Mouse (Mus musculus) liver, adult 2 months (tissue): ENCODE measurements at regions not wholly inside any gene's neighbourhood (a gene's known extent, or its start where the extent isn't known, plus 50 kb on each side); places are given as distances from the start of the nearest gene placed in this dataset.

ENCODE experiments used
- DNase-seq: peaks from one replicate; pipeline ENCODE4 v3.0.0-alpha.2; 2011; ENCODE audit warnings: low read depth, low spot score; ENCODE audit errors: extremely low read depth
- H3K27ac ChIP-seq: fragments of 200-500 bp; replicated peaks from 2 replicates; pipeline ENCODE4 v1.5.1; 2012; ENCODE audit warnings: low read depth, mild to moderate bottlenecking, control low read depth, inconsistent platforms, low read length; ENCODE audit not compliant: insufficient read depth
- H3K27me3 ChIP-seq: fragments of 200-500 bp; 2 replicates; pipeline ENCODE4 v1.6.1; 2012; ENCODE audit warnings: mild to moderate bottlenecking, moderate library complexity, low read length, inconsistent platforms; ENCODE audit not compliant: control insufficient read depth, insufficient read depth
- H3K36me3 ChIP-seq: fragments of 200-500 bp; 2 replicates; pipeline ENCODE4 v1.6.1; 2012; ENCODE audit warnings: low read length, inconsistent platforms; ENCODE audit not compliant: control insufficient read depth, insufficient read depth
- H3K4me1 ChIP-seq: fragments of 200-500 bp; 2 replicates; pipeline ENCODE4 v1.6.1; 2011; ENCODE audit warnings: low read length; ENCODE audit not compliant: control insufficient read depth, insufficient read depth
- H3K4me3 ChIP-seq: fragments of 200-500 bp; 2 replicates; pipeline ENCODE4 v1.5.1; 2011; ENCODE audit warnings: low read depth, mild to moderate bottlenecking, control low read depth, low read length, moderate library complexity; ENCODE audit not compliant: insufficient read depth
- H3K79me2 ChIP-seq: fragments of 200-500 bp; 2 replicates; pipeline ENCODE4 v1.6.1; 2012; ENCODE audit warnings: inconsistent platforms, mild to moderate bottlenecking, low read length, moderate library complexity; ENCODE audit not compliant: control insufficient read depth, insufficient read depth
- H3K9ac ChIP-seq: fragments of 200-500 bp; 2 replicates; pipeline ENCODE4 v1.6.1; 2012; ENCODE audit warnings: low read depth, mild to moderate bottlenecking, control low read depth, inconsistent platforms, low read length
- CTCF ChIP-seq: fragments of 200-500 bp; IDR thresholded peaks from 2 replicates; pipeline ENCODE4 v1.5.1; 2011; ENCODE audit warnings: low read depth, low read length, control low read depth
- POLR2A ChIP-seq: fragments of 200-500 bp; IDR thresholded peaks from 2 replicates; pipeline ENCODE4 v1.6.1; 2011; ENCODE audit warnings: low read length, control low read depth; ENCODE audit not compliant: insufficient read depth; ENCODE audit errors: extremely low read depth
- WGBS: fragments of 180-500 bp; shearing (Covaris S2); methylation state at CpG from one replicate; pipeline ENCODE4 v1.1.7; 2018; 5-methylcytosine and 5-hydroxymethylcytosine counted together

GRCm38 (mm10) chr11:22620912-22621705, 109.2 kb downstream of the Tmem17 start:
- no peak overlapping the region for H3K9ac ChIP-seq
- H3K27me3 ChIP-seq, result no peaks in the 10 kb centered on the region
- H3K4me1 ChIP-seq, result no peaks in the 10 kb centered on the region
- WGBS, result 92% methylated on average over 8 of the region's 8 CpGs
- no peaks in the 10 kb centered on the region for H3K36me3 ChIP-seq
- no peak overlapping the region for H3K27ac ChIP-seq
- no peak for DNase-seq
- TF ChIP-seq POLR2A, result no peak
- no peak for TF ChIP-seq CTCF
- no peak overlapping the region for H3K4me3 ChIP-seq
- H3K79me2 ChIP-seq, result no peaks in the 10 kb centered on the region

- TF ChIP-seq POLR2A (no peak), CTCF (no peak)
- no peak for DNase-seq
- Histone ChIP-seq H3K9ac (no peak overlapping the region), H3K36me3 (no peaks in the 10 kb centered on the region), H3K4me1 (no peaks in the 10 kb centered on the region), H3K79me2 (no peaks in the 10 kb centered on the region), H3K27me3 (no peaks in the 10 kb centered on the region), H3K4me3 (no peak overlapping the region), H3K27ac (no peak overlapping the region)
- 63% methylated on average over 6 of the region's 6 CpGs for WGBS
Measured at GRCm38 (mm10) chr11:22621868-22622267, 110.0 kb downstream of the Tmem17 start.

GRCm38 (mm10) chr11:22622496-22622997, 110.7 kb downstream of the Tmem17 start:
- H3K27ac ChIP-seq, result no peak overlapping the region
- H3K79me2 ChIP-seq, result no peaks in the 10 kb centered on the region
- WGBS, result 78% methylated on average over 8 of the region's 8 CpGs
- no peak overlapping the region for H3K4me3 ChIP-seq
- no peak overlapping the region for H3K9ac ChIP-seq
- DNase-seq, result no peak
- no peaks in the 10 kb centered on the region for H3K27me3 ChIP-seq
- H3K4me1 ChIP-seq, result no peaks in the 10 kb centered on the region
- TF ChIP-seq CTCF (no peak), POLR2A (no peak)
- H3K36me3 ChIP-seq, result no peaks in the 10 kb centered on the region

GRCm38 (mm10) chr11:22626407-22626806, 114.5 kb downstream of the Tmem17 start:
- 97% methylated on average over 1 of the region's 1 CpGs for WGBS
- H3K4me3 ChIP-seq, result no peak overlapping the region

GRCm38 (mm10) chr11:22628497-22628896, 116.6 kb downstream of the Tmem17 start:
- Histone ChIP-seq H3K4me3 (no peak overlapping the region), H3K27me3 (no peaks in the 10 kb centered on the region), H3K36me3 (no peaks in the 10 kb centered on the region), H3K9ac (no peak overlapping the region), H3K79me2 (no peaks in the 10 kb centered on the region), H3K4me1 (peaks cover 5% of the 10 kb centered on the region), H3K27ac (0 out of 2 replicates have a peak overlapping the region, but pooled peaks have one; percentile 4)
- TF ChIP-seq POLR2A, result no peak
- no peak for TF ChIP-seq CTCF
- WGBS, result 91% methylated on average over 5 of the region's 5 CpGs
- no peak for DNase-seq

More at GRCm38 (mm10) chr11:22626407-22626806, 114.5 kb downstream of the Tmem17 start:
- no peaks in the 10 kb centered on the region for H3K79me2 ChIP-seq
- H3K36me3 ChIP-seq, result no peaks in the 10 kb centered on the region
- no peak for TF ChIP-seq CTCF
- TF ChIP-seq POLR2A, result no peak
- no peaks in the 10 kb centered on the region for H3K27me3 ChIP-seq
- no peak overlapping the region for H3K9ac ChIP-seq
- H3K27ac ChIP-seq, result no peak overlapping the region
- no peak for DNase-seq
- peaks cover 2% of the 10 kb centered on the region; the same call in 1 of the 2 replicates for H3K4me1 ChIP-seq

GRCm38 (mm10) chr11:22628979-22629378, 117.1 kb downstream of the Tmem17 start:
- 82% methylated on average over 5 of the region's 5 CpGs for WGBS
- Histone ChIP-seq H3K4me1 (peaks cover 5% of the 10 kb centered on the region), H3K27ac (0 out of 2 replicates have a peak overlapping the region, but pooled peaks have one; percentile 4), H3K4me3 (no peak overlapping the region), H3K79me2 (no peaks in the 10 kb centered on the region), H3K9ac (no peak overlapping the region), H3K36me3 (no peaks in the 10 kb centered on the region), H3K27me3 (no peaks in the 10 kb centered on the region)
- peak; percentile 24 for DNase-seq
- TF ChIP-seq POLR2A (no peak), CTCF (no peak)
